Mouse (Mus musculus): Measurements from ENCODE around the gene Slc24a3. TPM values are rescaled to one million over a fixed set of nuclear protein-coding genes. Genes with fewer than 3 reads are reported as not detected.

Slc24a3 gene
- polyA plus RNA-seq, 1 experiment from 2014 or later: 0.57 TPM

GRCm38 (mm10) chr2:145680762-145681161 lies 513.2 kb downstream of the Slc24a3 start:
- no peak overlapping the region for H3K27ac ChIP-seq (replicated peaks; ENCODE audit: low read depth, low read length)
- no peaks in the 10 kb centered on the region for H3K27me3 ChIP-seq (ENCODE audit: control insufficient read depth, insufficient read depth, low read length)
- H3K4me3 ChIP-seq (ENCODE audit: low read depth, low read length): no peak overlapping the region
- peaks cover 5% of the 10 kb centered on the region; the same call in 1 of the 2 replicates for H3K4me1 ChIP-seq (ENCODE audit: control insufficient read depth, insufficient read depth, low read length)
- DNase-seq (ENCODE audit: low spot score) (no peak), ATAC-seq (ENCODE audit: insufficient number of reproducible peaks, low FRiP score, low TSS enrichment, low read depth) (no peak)
- H3K4me2 ChIP-seq (ENCODE audit: low read depth, severe bottlenecking): no peak overlapping the region
- 77% methylated on average over 9 of the region's 9 CpGs for WGBS
- no peaks in the 10 kb centered on the region for H3K9me3 ChIP-seq (ENCODE audit: control insufficient read depth, low read length)
- no peak overlapping the region; the same call in 1 of the 2 replicates for H3K9ac ChIP-seq (ENCODE audit: low read length)
- no peaks in the 10 kb centered on the region for H3K36me3 ChIP-seq (ENCODE audit: control insufficient read depth, insufficient read depth, low read length)

DNA sequence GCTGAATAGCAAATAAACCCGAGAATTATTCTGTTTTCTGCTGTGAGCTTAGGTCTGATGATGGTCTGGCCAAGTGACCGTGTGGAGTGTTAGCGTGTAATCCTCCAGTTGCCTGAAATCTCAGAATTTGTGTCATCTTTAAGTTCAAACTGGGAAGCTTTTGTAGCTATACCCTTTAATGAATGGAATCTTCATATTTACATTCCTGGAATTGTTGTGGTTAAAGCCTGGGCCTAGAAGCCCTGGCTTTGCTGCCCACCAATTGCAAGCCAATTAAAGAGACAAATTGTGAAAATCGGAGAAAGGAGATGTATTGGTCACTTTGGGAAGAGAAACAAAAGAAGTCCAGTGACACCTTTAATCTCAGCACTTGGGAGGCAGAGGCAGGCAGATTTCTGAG lies 514.1 kb downstream of the Slc24a3 start:
- Histone ChIP-seq H3K36me3 (ENCODE audit: control insufficient read depth, insufficient read depth, low read length) (no peaks in the 10 kb centered on the region), H3K4me2 (ENCODE audit: low read depth, severe bottlenecking) (no peak overlapping the region), H3K27me3 (ENCODE audit: control insufficient read depth, insufficient read depth, low read length) (no peaks in the 10 kb centered on the region), H3K4me1 (ENCODE audit: control insufficient read depth, insufficient read depth, low read length) (peaks cover 3% of the 10 kb centered on the region; the same call in 1 of the 2 replicates), H3K9ac (ENCODE audit: low read length) (no peak overlapping the region), H3K27ac (replicated peaks; ENCODE audit: low read depth, low read length) (no peak overlapping the region), H3K4me3 (ENCODE audit: low read depth, low read length) (no peak overlapping the region), H3K9me3 (ENCODE audit: control insufficient read depth, low read length) (no peaks in the 10 kb centered on the region)
- WGBS: 85% methylated on average over 4 of the region's 4 CpGs
- ATAC-seq (ENCODE audit: insufficient number of reproducible peaks, low FRiP score, low TSS enrichment, low read depth): no peak
- DNase-seq (ENCODE audit: low spot score): no peak

- Histone ChIP-seq H3K9me3 (ENCODE audit: control insufficient read depth, low read length) (no peaks in the 10 kb centered on the region), H3K4me3 (ENCODE audit: low read depth, low read length) (no peak overlapping the region), H3K4me2 (ENCODE audit: low read depth, severe bottlenecking) (no peak overlapping the region), H3K4me1 (ENCODE audit: control insufficient read depth, insufficient read depth, low read length) (no peaks in the 10 kb centered on the region), H3K27me3 (ENCODE audit: control insufficient read depth, insufficient read depth, low read length) (no peaks in the 10 kb centered on the region), H3K9ac (ENCODE audit: low read length) (no peak overlapping the region), H3K27ac (replicated peaks; ENCODE audit: low read depth, low read length) (no peak overlapping the region), H3K36me3 (ENCODE audit: control insufficient read depth, insufficient read depth, low read length) (no peaks in the 10 kb centered on the region)
- no peak for DNase-seq (ENCODE audit: low spot score)
- whole genome bisulfite sequencing: 38% methylated on average over 3 of the region's 3 CpGs
- no peak for ATAC-seq (ENCODE audit: insufficient number of reproducible peaks, low FRiP score, low TSS enrichment, low read depth)
Measured at GRCm38 (mm10) chr2:145682924-145683323, 515.4 kb downstream of the Slc24a3 start.

DNA sequence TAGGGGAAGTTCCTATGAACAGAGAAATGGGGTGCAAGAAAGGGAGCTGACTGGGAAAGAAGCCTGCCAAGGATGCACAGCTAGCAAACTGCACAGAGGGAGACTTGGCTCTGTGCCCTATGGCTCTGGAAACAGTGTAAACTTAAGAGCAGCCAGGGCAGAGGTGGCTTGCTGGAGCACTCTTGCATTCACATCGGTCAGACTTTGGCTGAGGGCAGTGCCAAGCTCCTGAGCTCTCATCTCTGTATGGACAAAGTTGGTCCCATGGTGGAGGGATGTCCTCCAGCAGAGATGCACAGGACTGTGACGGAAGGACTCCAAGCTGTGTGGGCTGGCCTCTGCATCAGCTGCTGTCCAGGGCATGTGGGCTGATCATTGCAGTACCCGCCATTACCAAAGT lies 516.0 kb downstream of the Slc24a3 start:
- DNase-seq (ENCODE audit: low spot score) (no peak), ATAC-seq (ENCODE audit: insufficient number of reproducible peaks, low FRiP score, low TSS enrichment, low read depth) (no peak)
- H3K4me3 ChIP-seq (ENCODE audit: low read depth, low read length): no peak overlapping the region
- H3K9ac ChIP-seq (ENCODE audit: low read length): no peak overlapping the region
- no peaks in the 10 kb centered on the region for H3K36me3 ChIP-seq (ENCODE audit: control insufficient read depth, insufficient read depth, low read length)
- H3K4me2 ChIP-seq (ENCODE audit: low read depth, severe bottlenecking): no peak overlapping the region
- H3K27ac ChIP-seq (replicated peaks; ENCODE audit: low read depth, low read length): no peak overlapping the region
- H3K9me3 ChIP-seq (ENCODE audit: control insufficient read depth, low read length): no peaks in the 10 kb centered on the region
- no peaks in the 10 kb centered on the region for H3K4me1 ChIP-seq (ENCODE audit: control insufficient read depth, insufficient read depth, low read length)
- 86% methylated on average over 3 of the region's 3 CpGs for WGBS
- no peaks in the 10 kb centered on the region for H3K27me3 ChIP-seq (ENCODE audit: control insufficient read depth, insufficient read depth, low read length)

DNA sequence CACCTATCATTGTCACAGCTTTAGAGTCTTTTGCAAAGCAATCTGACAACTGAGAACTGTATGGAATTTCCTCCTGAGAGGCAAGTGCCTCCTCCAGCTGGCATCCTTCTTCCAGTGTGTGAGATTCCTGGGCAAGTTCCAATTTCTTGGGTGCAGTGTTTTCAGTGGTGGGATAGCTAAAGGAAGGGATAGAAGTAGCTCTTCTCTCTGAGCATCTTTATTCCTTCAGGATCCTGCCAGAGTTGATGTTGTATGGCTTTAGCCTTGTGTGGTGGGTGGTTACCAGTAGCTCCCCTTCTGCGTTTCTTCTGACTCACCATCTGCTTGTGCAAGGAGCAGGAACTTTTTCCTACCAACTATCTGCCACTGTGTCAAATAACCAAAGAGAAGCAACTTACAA lies 516.6 kb downstream of the Slc24a3 start:
- DNase-seq (ENCODE audit: low spot score) (no peak), ATAC-seq (ENCODE audit: insufficient number of reproducible peaks, low FRiP score, low TSS enrichment, low read depth) (no peak)
- Histone ChIP-seq H3K4me3 (ENCODE audit: low read depth, low read length) (no peak overlapping the region), H3K4me1 (ENCODE audit: control insufficient read depth, insufficient read depth, low read length) (no peaks in the 10 kb centered on the region), H3K9ac (ENCODE audit: low read length) (no peak overlapping the region), H3K27ac (replicated peaks; ENCODE audit: low read depth, low read length) (no peak overlapping the region), H3K27me3 (ENCODE audit: control insufficient read depth, insufficient read depth, low read length) (no peaks in the 10 kb centered on the region), H3K36me3 (ENCODE audit: control insufficient read depth, insufficient read depth, low read length) (no peaks in the 10 kb centered on the region), H3K4me2 (ENCODE audit: low read depth, severe bottlenecking) (no peak overlapping the region), H3K9me3 (ENCODE audit: control insufficient read depth, low read length) (no peaks in the 10 kb centered on the region)
- 92% methylated on average over 1 of the region's 1 CpGs for WGBS

DNA sequence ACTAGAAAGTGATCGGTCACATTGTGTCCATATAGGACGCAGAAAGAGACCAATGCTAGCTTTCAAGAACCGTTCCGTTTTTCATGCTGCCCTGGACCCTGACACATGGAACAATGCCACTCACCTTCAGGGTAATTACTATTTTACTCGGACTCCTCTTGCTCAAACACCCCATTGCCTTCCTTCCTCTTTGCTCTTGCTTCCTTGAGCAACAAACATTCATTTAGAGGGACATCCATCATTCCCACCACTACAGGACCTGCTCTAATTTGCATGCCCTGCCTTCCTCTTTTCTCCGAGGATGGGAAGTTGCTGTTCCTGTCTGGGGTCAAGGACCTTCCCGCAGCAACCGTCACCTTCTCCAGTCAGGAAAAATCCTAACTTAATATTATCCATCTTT lies 517.3 kb downstream of the Slc24a3 start:
- Histone ChIP-seq H3K4me2 (ENCODE audit: low read depth, severe bottlenecking) (no peak overlapping the region), H3K4me1 (ENCODE audit: control insufficient read depth, insufficient read depth, low read length) (no peaks in the 10 kb centered on the region), H3K9me3 (ENCODE audit: control insufficient read depth, low read length) (no peaks in the 10 kb centered on the region), H3K27me3 (ENCODE audit: control insufficient read depth, insufficient read depth, low read length) (no peaks in the 10 kb centered on the region), H3K4me3 (ENCODE audit: low read depth, low read length) (no peak overlapping the region), H3K36me3 (ENCODE audit: control insufficient read depth, insufficient read depth, low read length) (no peaks in the 10 kb centered on the region), H3K27ac (replicated peaks; ENCODE audit: low read depth, low read length) (no peak overlapping the region), H3K9ac (ENCODE audit: low read length) (no peak overlapping the region)
- ATAC-seq (ENCODE audit: insufficient number of reproducible peaks, low FRiP score, low TSS enrichment, low read depth): no peak
- WGBS: 82% methylated on average over 8 of the region's 8 CpGs
- no peak for DNase-seq (ENCODE audit: low spot score)

GRCm38 (mm10) chr2:145686017-145686416 lies 518.5 kb downstream of the Slc24a3 start:
- Histone ChIP-seq H3K9ac (ENCODE audit: low read length) (no peak overlapping the region), H3K4me1 (ENCODE audit: control insufficient read depth, insufficient read depth, low read length) (0 out of 2 replicates have a peak, but pooled peaks cover 4% of the 10 kb centered on the region), H3K27me3 (ENCODE audit: control insufficient read depth, insufficient read depth, low read length) (no peaks in the 10 kb centered on the region), H3K9me3 (ENCODE audit: control insufficient read depth, low read length) (no peaks in the 10 kb centered on the region), H3K4me3 (ENCODE audit: low read depth, low read length) (no peak overlapping the region), H3K4me2 (ENCODE audit: low read depth, severe bottlenecking) (no peak overlapping the region), H3K27ac (replicated peaks; ENCODE audit: low read depth, low read length) (no peak overlapping the region), H3K36me3 (ENCODE audit: control insufficient read depth, insufficient read depth, low read length) (no peaks in the 10 kb centered on the region)
- ATAC-seq (ENCODE audit: insufficient number of reproducible peaks, low FRiP score, low TSS enrichment, low read depth): no peak
- 92% methylated on average over 4 of the region's 4 CpGs for WGBS
- no peak for DNase-seq (ENCODE audit: low spot score)

DNA sequence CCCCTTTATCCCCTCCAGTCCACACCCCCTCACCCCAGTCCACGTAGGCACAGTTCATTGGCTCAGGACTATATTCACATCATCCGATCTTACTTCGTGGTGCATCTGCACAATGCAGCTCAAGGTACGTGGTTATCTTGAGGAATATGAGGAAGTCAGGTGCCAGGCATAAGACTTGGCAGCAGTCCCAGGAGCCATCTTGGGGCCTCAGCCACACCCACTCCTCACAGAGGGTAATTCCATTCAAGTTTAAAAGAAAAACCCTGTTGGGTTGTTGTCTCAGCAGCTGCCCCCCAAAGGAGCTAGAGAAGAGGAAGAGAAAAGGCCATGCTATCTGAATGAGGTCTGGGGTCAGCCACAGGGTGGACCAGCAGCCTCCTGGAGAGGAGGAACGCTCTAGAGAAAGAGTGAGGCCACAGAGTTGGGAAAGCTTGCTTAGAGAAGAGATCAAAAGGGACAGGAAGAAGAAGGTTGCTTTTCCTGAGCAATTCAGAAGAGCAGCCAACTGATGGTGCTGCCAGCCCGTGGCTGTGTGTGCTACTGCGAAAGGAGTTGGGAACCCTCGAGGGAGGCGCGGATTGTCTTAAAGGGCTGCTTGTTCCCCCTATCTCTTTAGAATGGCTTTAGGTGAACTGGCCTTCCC lies 523.9 kb downstream of the Slc24a3 start:
- Histone ChIP-seq H3K9ac (ENCODE audit: low read length) (no peak overlapping the region), H3K27ac (replicated peaks; ENCODE audit: low read depth, low read length) (no peak overlapping the region), H3K4me1 (ENCODE audit: control insufficient read depth, insufficient read depth, low read length) (0 out of 2 replicates have a peak, but pooled peaks cover 4% of the 10 kb centered on the region), H3K36me3 (ENCODE audit: control insufficient read depth, insufficient read depth, low read length) (no peaks in the 10 kb centered on the region), H3K27me3 (ENCODE audit: control insufficient read depth, insufficient read depth, low read length) (no peaks in the 10 kb centered on the region), H3K4me3 (ENCODE audit: low read depth, low read length) (no peak overlapping the region), H3K4me2 (ENCODE audit: low read depth, severe bottlenecking) (no peak overlapping the region), H3K9me3 (ENCODE audit: control insufficient read depth, low read length) (no peaks in the 10 kb centered on the region)
- WGBS: 90% methylated on average over 10 of the region's 10 CpGs
- DNase-seq (ENCODE audit: low spot score): no peak
- no peak for ATAC-seq (ENCODE audit: insufficient number of reproducible peaks, low FRiP score, low TSS enrichment, low read depth)
